Mouse (Mus musculus) CH12.LX (cell line): ENCODE results near the gene Recql5. TPM values are rescaled to one million over a fixed set of nuclear protein-coding genes. Genes with fewer than 3 reads are reported as not detected.

ENCODE experiments used
- DNase-seq: peaks from one replicate; pipeline ENCODE4 v3.0.0-alpha.2; 2013; ENCODE audit errors: extremely low read depth
- H3K27ac ChIP-seq: 2 replicates; pipeline ENCODE4 v1.5.1; 2012; ENCODE audit warnings: low read depth, mild to moderate bottlenecking, control low read depth, moderate library complexity; ENCODE audit not compliant: insufficient read depth
- H3K27me3 ChIP-seq: replicated peaks from 2 replicates; pipeline ENCODE3; 2012; ENCODE audit warnings: inconsistent platforms
- H3K36me3 ChIP-seq, 2 experiments: replicated peaks in 1 of 2; 2 replicates each; pipeline versions ENCODE3 to v1.6.1; 2012; ENCODE audit warnings: inconsistent platforms in 1 of 2, low read length in 1 of 2, mild to moderate bottlenecking in 1 of 2, mixed read lengths in 1 of 2, moderate library complexity in 1 of 2; ENCODE audit not compliant: control insufficient read depth in 1 of 2, insufficient read depth in 1 of 2
- H3K4me1 ChIP-seq, 2 experiments: 2 replicates each; pipeline ENCODE4 v1.6.1; 2012; ENCODE audit warnings: inconsistent platforms in 1 of 2, moderate library complexity in 1 of 2; ENCODE audit not compliant: insufficient read depth in 2 of 2, control insufficient read depth in 1 of 2
- H3K4me2 ChIP-seq: 2 replicates; pipeline ENCODE4 v1.6.1; 2012; ENCODE audit warnings: low read depth, mild to moderate bottlenecking, control low read depth; ENCODE audit not compliant: poor library complexity, insufficient read depth, severe bottlenecking
- H3K4me3 ChIP-seq, 3 experiments: fragments of 150-350 bp in 1 of 3; sonication (generic) in 1 of 3; replicated peaks in 1 of 3; 2 replicates each; pipeline versions ENCODE3 to v1.5.1; 2011 to 2012; ENCODE audit warnings: low read depth in 2 of 3, low read length in 2 of 3, mild to moderate bottlenecking in 2 of 3, moderate library complexity in 2 of 3, control low read depth in 1 of 3, improper control_type of control experiment in 1 of 3, inconsistent platforms in 1 of 3, mixed read lengths in 1 of 3; ENCODE audit not compliant: poor library complexity in 1 of 3
- H3K79me2 ChIP-seq: replicated peaks from 2 replicates; pipeline ENCODE4 v1.6.1; 2012; ENCODE audit warnings: mild to moderate bottlenecking, moderate library complexity; ENCODE audit not compliant: control insufficient read depth, poor library complexity, insufficient read depth, severe bottlenecking; ENCODE audit errors: extremely low read depth
- H3K9ac ChIP-seq: 2 replicates; pipeline ENCODE4 v1.6.1; 2012; ENCODE audit warnings: low read depth, mild to moderate bottlenecking, control low read depth, moderate library complexity; ENCODE audit not compliant: insufficient read depth
- H3K9me3 ChIP-seq: replicated peaks from 2 replicates; pipeline ENCODE3; 2012; ENCODE audit warnings: low read length, inconsistent platforms, mixed read lengths
- BHLHE40 ChIP-seq: IDR thresholded peaks from 2 replicates; pipeline ENCODE4 v1.6.1; 2011; ENCODE audit warnings: mild to moderate bottlenecking, low read depth, low read length, improper control_type of control experiment
- E2F4 ChIP-seq: IDR thresholded peaks from 2 replicates; pipeline ENCODE4 v1.6.1; 2011; ENCODE audit warnings: low read depth, low read length, improper control_type of control experiment; ENCODE audit not compliant: insufficient replicate concordance
- ETS1 ChIP-seq: conservative IDR thresholded peaks from 2 replicates; pipeline ENCODE4 v1.6.1; 2012; ENCODE audit warnings: low read depth, mild to moderate bottlenecking, inconsistent platforms, low read length, improper control_type of control experiment, moderate library complexity
- MAFK ChIP-seq: IDR thresholded peaks from 2 replicates; pipeline ENCODE4 v1.6.1; 2011; ENCODE audit warnings: low read length, improper control_type of control experiment; ENCODE audit not compliant: insufficient replicate concordance
- MAX ChIP-seq: IDR thresholded peaks from 2 replicates; pipeline ENCODE4 v1.6.1; 2011; ENCODE audit warnings: low read length, improper control_type of control experiment
- MXI1 ChIP-seq: IDR thresholded peaks from 2 replicates; pipeline ENCODE4 v1.6.1; 2011; ENCODE audit warnings: mild to moderate bottlenecking, low read depth, low read length, improper control_type of control experiment
- RAD21 ChIP-seq: IDR thresholded peaks from 2 replicates; pipeline ENCODE4 v1.6.1; 2011; ENCODE audit warnings: low read depth, mild to moderate bottlenecking, low read length, improper control_type of control experiment, moderate library complexity
- RCOR1 ChIP-seq: conservative IDR thresholded peaks from 2 replicates; pipeline ENCODE4 v1.6.1; 2012; ENCODE audit warnings: low read depth, mild to moderate bottlenecking, inconsistent platforms, low read length, improper control_type of control experiment
- SMC3 ChIP-seq: IDR thresholded peaks from 2 replicates; pipeline ENCODE4 v1.6.1; 2011; ENCODE audit warnings: low read depth, low read length, improper control_type of control experiment
- TCF12 ChIP-seq: IDR thresholded peaks from 2 replicates; pipeline ENCODE4 v1.6.1; 2014; ENCODE audit warnings: low read depth, mild to moderate bottlenecking, inconsistent platforms, low read length, improper control_type of control experiment
- USF2 ChIP-seq: conservative IDR thresholded peaks from 2 replicates; pipeline ENCODE4 v1.6.1; 2011; ENCODE audit warnings: low read depth, low read length, improper control_type of control experiment
- ZKSCAN1 ChIP-seq: IDR thresholded peaks from 2 replicates; pipeline ENCODE4 v1.6.1; 2012; ENCODE audit warnings: low read depth, inconsistent platforms, low read length, improper control_type of control experiment, borderline replicate concordance
- ZMIZ1 ChIP-seq: IDR thresholded peaks from 2 replicates; pipeline ENCODE4 v1.6.1; 2012; ENCODE audit warnings: low read depth, mild to moderate bottlenecking, inconsistent platforms, low read length, improper control_type of control experiment
- dilution Hi-C: fragments of 300-500 bp; cut with MboI; formaldehyde crosslinking; loops from 2 replicates; pipeline ENCODE4 v1.14.3; 2020; ENCODE audit warnings: low sequenced_read_pairs; ENCODE audit not compliant: extremely low pct_unique_long_range_greater_than_20kb, extremely low pct_ligation_motif_present
- in situ Hi-C: fragments of 300-500 bp; cut with MboI; formaldehyde crosslinking; loops from 3 replicates; pipeline ENCODE4 v1.14.3; 2019; ENCODE audit warnings: low sequenced_read_pairs, low pct_ligation_motif_present, low pct_unique_long_range_greater_than_20kb, mixed read lengths
- polyA plus RNA-seq: library from polyadenylated mRNA; unstranded; fragments of >175 nt; gene quantifications from 2 replicates; pipeline ENCODE4 v1.2.1, GENCODE M21; 2012; ENCODE audit warnings: low read depth; ENCODE audit not compliant: insufficient read length
- total RNA-seq, 2 experiments: library from RNA; depleted of rRNA; stranded (reverse); fragments of 300-350 nt in 1 of 2; fragments of >200 nt in 1 of 2; gene quantifications; 2 replicates each; pipeline ENCODE4 v1.2.3; 2012 to 2014

Gene Recql5
- total and polyA plus RNA-seq, 3 experiments, result 21.8 to 43.3 (median 31.0) TPM

DNA sequence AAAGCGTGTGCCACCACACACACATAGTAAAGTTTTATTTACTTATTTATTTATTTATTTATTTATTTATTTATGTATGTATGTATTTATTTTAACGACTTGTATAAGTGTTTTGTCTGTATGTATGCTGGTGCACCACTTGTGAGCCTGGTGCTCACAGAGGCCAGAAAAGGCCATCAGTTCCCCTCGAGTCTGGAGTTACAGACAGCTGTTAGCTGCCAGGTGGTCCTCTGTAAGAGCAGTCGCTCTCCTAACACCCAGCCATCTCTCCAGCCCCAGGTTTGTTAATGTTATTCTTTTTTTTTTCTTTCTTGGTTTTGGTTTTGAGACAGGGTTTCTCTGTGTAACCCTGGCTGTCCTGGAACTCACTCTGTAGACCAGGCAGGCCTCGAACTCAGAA lies 14.6 kb downstream of the Recql5 start:
- H3K4me1 ChIP-seq, result peaks cover 0 to 12% of the 10 kb centered on the region in 2 experiments; a peak in 1 of 4 replicates
- H3K9ac ChIP-seq, result no peak overlapping the region
- H3K9me3 ChIP-seq, result no peaks in the 10 kb centered on the region
- H3K4me2 ChIP-seq, result no peak overlapping the region
- no peak overlapping the region for H3K4me3 ChIP-seq
- in situ Hi-C loops, result no loop called here
- no peaks in the 10 kb centered on the region for H3K27me3 ChIP-seq
- dilution Hi-C loops, result no loop called here
- peaks cover 54 to 83% of the 10 kb centered on the region in 2 experiments for H3K36me3 ChIP-seq
- DNase-seq, result no peak
- H3K27ac ChIP-seq, result no peak overlapping the region
- no peaks in the 10 kb centered on the region for H3K79me2 ChIP-seq
- TF ChIP-seq RCOR1 (no peak), RAD21 (no peak), SMC3 (no peak), MAX (no peak), ETS1 (no peak), ZMIZ1 (no peak), TCF12 (no peak), USF2 (no peak), E2F4 (no peak), MAFK (no peak), BHLHE40 (no peak)

DNA sequence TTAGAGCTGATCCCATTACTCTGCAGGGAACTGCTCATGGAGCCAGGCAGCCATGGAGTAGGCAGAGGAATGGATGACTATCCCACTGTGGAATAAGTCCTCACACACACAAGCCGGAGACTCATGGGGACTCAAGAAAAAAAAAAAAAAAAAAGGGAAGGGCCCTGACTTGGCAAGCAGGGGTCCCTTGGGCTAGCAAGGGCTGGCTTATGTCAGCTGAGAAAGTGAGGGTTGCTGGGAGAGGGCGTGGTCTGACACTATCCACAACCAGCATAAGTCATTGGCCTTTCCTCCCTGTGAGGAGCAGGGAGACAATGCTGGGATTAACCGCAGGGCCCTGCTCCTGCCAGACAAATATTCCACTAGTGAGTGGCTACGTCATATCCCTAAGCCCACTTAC lies 16.7 kb downstream of the Recql5 start:
- Histone ChIP-seq H3K27ac (no peak overlapping the region), H3K27me3 (no peaks in the 10 kb centered on the region), H3K9ac (no peak overlapping the region), H3K4me2 (no peak overlapping the region), H3K9me3 (no peaks in the 10 kb centered on the region), H3K79me2 (no peaks in the 10 kb centered on the region), H3K36me3 (peaks cover 53 to 82% of the 10 kb centered on the region in 2 experiments), H3K4me3 (no peak overlapping the region), H3K4me1 (peaks cover 0 to 7% of the 10 kb centered on the region in 2 experiments; a peak in 1 of 4 replicates)
- DNase-seq, result no peak
- no peak for TF ChIP-seq MXI1
- no peak for TF ChIP-seq SMC3
- dilution Hi-C loops (no loop called here), in situ Hi-C loops (no loop called here)

DNA sequence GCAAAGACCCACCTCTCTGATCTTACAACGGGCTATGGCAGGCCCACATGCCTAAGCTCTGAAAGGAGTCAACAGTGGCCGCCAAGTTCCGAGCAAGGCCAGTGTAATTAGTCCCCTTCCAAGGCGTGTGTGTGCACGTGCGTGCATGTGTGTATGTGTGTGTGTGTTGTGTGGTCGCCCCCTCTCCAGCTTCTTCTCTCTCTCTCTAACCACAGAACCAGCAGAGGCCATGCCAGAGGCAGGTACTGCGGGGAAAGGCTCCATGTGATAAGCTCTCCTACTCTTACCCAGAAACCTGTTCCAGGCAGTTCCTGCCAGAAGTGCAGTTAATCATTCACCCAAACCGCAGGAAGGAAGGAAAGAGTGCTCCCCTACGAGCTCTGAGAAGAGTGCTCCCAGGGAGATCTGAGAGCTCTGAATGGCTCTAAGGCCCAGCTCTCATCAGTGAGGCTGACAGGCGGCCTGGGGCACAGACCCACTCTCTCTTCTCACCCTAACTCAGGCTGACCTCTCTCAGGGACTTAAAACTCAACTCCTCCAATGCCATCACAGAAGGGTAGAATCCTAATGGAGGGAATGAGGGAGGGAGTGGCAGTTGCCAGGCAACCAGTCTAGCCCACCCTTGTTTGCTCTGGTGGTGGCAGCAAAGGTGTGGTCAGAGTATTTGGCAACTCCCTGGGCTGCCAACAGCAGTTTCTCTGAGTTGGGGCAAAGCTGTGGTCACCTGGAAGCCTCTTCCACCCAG lies 21.5 kb downstream of the Recql5 start, which contains the start of gene Smim6:
Gene Smim6 (plus strand): TSS at position 386 of the 745 bp plus-strand sequence.
- H3K4me3 ChIP-seq, result no peak within 1 kb of the TSS
- in situ Hi-C loops, result no loop called here
- DNase-seq, result no peak
- no peak within 1 kb of the TSS for H3K27ac ChIP-seq
- TF ChIP-seq MXI1, result no peak
- no peak for TF ChIP-seq ZKSCAN1
- no peak within 1 kb of the TSS for H3K4me2 ChIP-seq
- H3K36me3 ChIP-seq, result peaks cover 54 to 89% of the 10 kb centered on the region in 2 experiments
- H3K9me3 ChIP-seq, result no peaks in the 10 kb centered on the region
- H3K27me3 ChIP-seq, result no peaks in the 10 kb centered on the region
- dilution Hi-C loops, result no loop called here
- no peak within 1 kb of the TSS for H3K9ac ChIP-seq
- H3K4me1 ChIP-seq, result peaks cover 0 to 3% of the 10 kb centered on the region in 2 experiments; a peak in 2 of 4 replicates
- no peaks in the 10 kb centered on the region for H3K79me2 ChIP-seq
